Mouse (Mus musculus): ENCODE measurements at regions not wholly inside any gene's neighbourhood (a gene's known extent, or its start where the extent isn't known, plus 50 kb on each side); places are given as distances from the start of the nearest gene placed in this dataset.

GRCm38 (mm10) chr3:18460267-18460666 lies 512.1 kb downstream of the Cypt12 start:
- TF ChIP-seq POLR2A (IDR thresholded peaks at IDR 0.05; ENCODE audit: control insufficient read depth, low read depth, low read length) (no peak), CTCF (IDR thresholded peaks at IDR 0.05; ENCODE audit: control insufficient read depth, insufficient read depth, insufficient replicate concordance, low read depth, low read length) (no peak)

Data from testis, adult 2 months (tissue).